Mouse (Mus musculus) limb, embryonic 15.5 days (tissue): ENCODE results near the gene Yif1a. TPM values are rescaled to one million over a fixed set of nuclear protein-coding genes. Genes with fewer than 3 reads are reported as not detected.

ENCODE experiments used
- ATAC-seq: fragments of 200-750 bp; cut with Nextera tagmentation; 2 replicates; pipeline ENCODE4 v1.8.0; 2017; ENCODE audit warnings: low read depth, moderate TSS enrichment; ENCODE audit not compliant: insufficient number of reproducible peaks, low FRiP score, low TSS enrichment
- H3K27ac ChIP-seq: fragments of 300-500 bp; sonication (generic); 2 replicates; pipeline ENCODE4 v1.5.1; 2015; ENCODE audit warnings: moderate library complexity, mild to moderate bottlenecking, inconsistent platforms
- H3K27me3 ChIP-seq: fragments of 300-500 bp; sonication (generic); 2 replicates; pipeline ENCODE4 v1.6.1; 2015; ENCODE audit warnings: inconsistent platforms
- H3K36me3 ChIP-seq: fragments of 300-500 bp; sonication (generic); 2 replicates; pipeline ENCODE4 v1.6.1; 2015; ENCODE audit warnings: inconsistent platforms
- H3K4me1 ChIP-seq: fragments of 300-500 bp; sonication (generic); 2 replicates; pipeline ENCODE4 v1.6.1; 2015; ENCODE audit warnings: inconsistent platforms
- H3K4me2 ChIP-seq: fragments of 300-500 bp; sonication (generic); 2 replicates; pipeline ENCODE4 v1.6.1; 2015; ENCODE audit warnings: mild to moderate bottlenecking, inconsistent platforms
- H3K4me3 ChIP-seq: fragments of 300-500 bp; sonication (generic); 2 replicates; pipeline ENCODE4 v1.5.1; 2015; ENCODE audit warnings: mild to moderate bottlenecking, inconsistent platforms
- H3K9ac ChIP-seq: fragments of 300-500 bp; sonication (generic); 2 replicates; pipeline ENCODE4 v1.6.1; 2015; ENCODE audit warnings: inconsistent platforms
- H3K9me3 ChIP-seq: fragments of 300-500 bp; sonication (generic); 2 replicates; pipeline ENCODE4 v1.6.1; 2016; ENCODE audit warnings: inconsistent platforms
- WGBS: fragments of 180-500 bp; shearing (Covaris S2); methylation state at CpG from one replicate; pipeline ENCODE4 v1.1.7; 2015; 5-methylcytosine and 5-hydroxymethylcytosine counted together
- polyA plus RNA-seq: library from polyadenylated mRNA; unstranded; fragments of >200 nt; fragmentation: Nextera tagmentation; extraction: Ambion mirVana; gene quantifications from 2 replicates; pipeline ENCODE4 v1.2.1, GENCODE M21; 2015

Yif1a gene
- polyA plus RNA-seq, 1 experiment from 2014 or later, result 126 TPM

DNA sequence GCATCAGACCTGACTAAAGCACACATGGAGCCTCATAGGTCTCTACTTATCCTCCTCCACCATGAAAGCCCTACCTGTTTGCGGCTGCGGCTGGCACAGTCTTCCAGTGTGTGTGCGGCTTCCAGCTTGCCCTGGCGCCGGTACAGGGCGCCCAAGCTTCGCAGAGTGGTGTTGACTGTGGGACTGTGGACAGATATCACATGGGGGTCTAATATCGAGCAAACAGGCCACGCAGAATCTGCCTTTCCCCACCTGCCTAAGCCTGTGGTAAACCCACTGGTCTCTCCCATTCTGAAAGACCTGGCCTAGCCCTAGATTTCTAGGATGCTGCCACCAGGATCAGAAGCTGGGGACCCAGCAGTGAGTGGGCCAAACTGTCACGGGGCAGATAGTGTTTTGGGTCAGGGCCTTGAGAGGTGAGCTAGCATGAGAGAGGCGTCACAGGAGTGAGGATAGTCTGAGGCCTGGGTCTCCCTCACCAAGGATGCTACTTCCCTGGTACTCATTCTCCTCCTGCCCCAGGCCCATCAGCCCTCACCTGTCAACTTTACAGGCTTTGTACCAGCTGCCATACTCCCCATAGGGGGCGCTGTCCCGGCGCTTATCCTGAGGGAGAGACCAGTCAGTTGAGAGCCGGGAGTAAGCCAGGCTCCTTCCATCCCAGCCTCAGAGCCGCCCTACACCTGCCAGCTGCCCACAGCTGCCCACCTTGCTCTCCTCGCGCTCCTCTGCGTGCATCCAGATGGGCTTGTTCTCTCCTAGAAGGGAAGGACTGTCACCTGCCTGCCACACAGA lies 21.5 kb downstream of the Yif1a start:
- Histone ChIP-seq H3K4me1 (peaks cover 18% of the 10 kb centered on the region), H3K27ac (no peak overlapping the region), H3K36me3 (peaks cover 54% of the 10 kb centered on the region), H3K4me3 (no peak overlapping the region), H3K4me2 (no peak overlapping the region), H3K27me3 (no peaks in the 10 kb centered on the region), H3K9ac (no peak overlapping the region), H3K9me3 (no peaks in the 10 kb centered on the region)
- no peak for ATAC-seq
- 78% methylated on average over 19 of the region's 19 CpGs for WGBS

DNA sequence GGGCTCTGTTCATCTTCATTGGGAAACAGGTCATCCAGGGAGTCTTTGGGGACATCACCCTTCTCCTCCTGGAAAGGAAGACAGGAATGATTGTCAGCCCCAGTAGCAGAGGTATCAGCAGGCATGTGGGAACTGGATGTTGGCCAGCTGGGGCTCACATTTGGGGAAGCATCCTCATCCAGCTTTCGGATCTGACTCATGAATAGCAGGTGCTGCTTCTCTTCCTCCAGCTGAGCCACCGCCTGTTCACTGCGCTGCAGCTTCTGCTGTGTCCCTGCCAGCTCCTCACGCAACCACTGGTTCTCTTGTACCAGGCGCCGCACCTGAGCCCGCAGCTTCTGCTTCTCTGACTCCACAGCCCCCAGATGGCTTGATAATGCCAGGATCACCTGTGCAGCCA lies 25.4 kb downstream of the Yif1a start:
- H3K4me1 ChIP-seq, result peaks cover 16% of the 10 kb centered on the region
- H3K36me3 ChIP-seq, result peaks cover 47% of the 10 kb centered on the region
- no peak overlapping the region for H3K4me2 ChIP-seq
- WGBS, result 93% methylated on average over 7 of the region's 7 CpGs
- H3K27me3 ChIP-seq, result no peaks in the 10 kb centered on the region
- H3K9me3 ChIP-seq, result no peaks in the 10 kb centered on the region
- no peak overlapping the region for H3K9ac ChIP-seq
- H3K27ac ChIP-seq, result no peak overlapping the region
- ATAC-seq, result no peak
- no peak overlapping the region for H3K4me3 ChIP-seq

GRCm38 (mm10) chr19:5117494-5118383 lies 29.4 kb downstream of the Yif1a start:
- Histone ChIP-seq H3K4me3 (peak overlapping the region; percentile 88), H3K4me1 (peaks cover 20% of the 10 kb centered on the region), H3K27me3 (no peaks in the 10 kb centered on the region), H3K36me3 (peaks cover 11% of the 10 kb centered on the region), H3K27ac (peak overlapping the region; percentile 96), H3K9me3 (no peaks in the 10 kb centered on the region), H3K9ac (peak overlapping the region; percentile 74), H3K4me2 (peak overlapping the region; percentile 89)
- WGBS, result under 1% methylated on average over 78 of the region's 83 CpGs
- ATAC-seq, result peak; percentile 85

DNA sequence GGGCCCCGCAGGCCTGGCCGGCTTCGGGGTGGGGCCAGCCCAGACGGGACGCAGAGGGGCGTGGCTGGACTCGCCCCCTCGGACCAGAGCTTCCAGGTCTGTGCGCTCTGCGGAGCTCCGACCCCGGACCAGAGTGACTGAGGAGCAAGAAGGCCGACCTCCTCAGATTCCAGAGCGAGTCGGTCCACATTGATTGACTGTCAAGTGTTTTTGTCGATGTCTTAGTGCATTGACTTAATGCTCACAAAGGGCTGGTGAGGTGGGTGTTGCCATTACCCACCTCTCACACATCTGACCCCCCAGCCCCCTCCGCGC lies 30.0 kb downstream of the Yif1a start, which contains the start of gene Klc2:
Gene Klc2 (minus strand): TSS at position 177 of the 315 bp plus-strand sequence.
- peaks cover 7% of the 10 kb centered on the region for H3K36me3 ChIP-seq
- under 1% methylated on average over 18 of the region's 18 CpGs for WGBS
- no peaks in the 10 kb centered on the region for H3K9me3 ChIP-seq
- peak within 1 kb of the TSS; percentile 89 for H3K4me2 ChIP-seq
- peak within 1 kb of the TSS; percentile 74 for H3K9ac ChIP-seq
- no peaks in the 10 kb centered on the region for H3K27me3 ChIP-seq
- peak within 1 kb of the TSS; percentile 88 for H3K4me3 ChIP-seq
- H3K4me1 ChIP-seq, result peaks cover 20% of the 10 kb centered on the region
- ATAC-seq, result peak; percentile 84
- H3K27ac ChIP-seq, result peak within 1 kb of the TSS; percentile 96

- no peak for ATAC-seq
- no peaks in the 10 kb centered on the region for H3K36me3 ChIP-seq
- no peak overlapping the region for H3K4me2 ChIP-seq
- H3K4me3 ChIP-seq, result no peak overlapping the region
- 80% methylated on average over 10 of the region's 10 CpGs for WGBS
- peaks cover 8% of the 10 kb centered on the region; the same call in 1 of the 2 replicates for H3K4me1 ChIP-seq
- H3K27me3 ChIP-seq, result no peaks in the 10 kb centered on the region
- no peak overlapping the region for H3K9ac ChIP-seq
- H3K27ac ChIP-seq, result no peak overlapping the region
- no peaks in the 10 kb centered on the region for H3K9me3 ChIP-seq
These were observed 34.2 kb downstream of the Yif1a start for GRCm38 (mm10) chr19:5122492-5122891.

DNA sequence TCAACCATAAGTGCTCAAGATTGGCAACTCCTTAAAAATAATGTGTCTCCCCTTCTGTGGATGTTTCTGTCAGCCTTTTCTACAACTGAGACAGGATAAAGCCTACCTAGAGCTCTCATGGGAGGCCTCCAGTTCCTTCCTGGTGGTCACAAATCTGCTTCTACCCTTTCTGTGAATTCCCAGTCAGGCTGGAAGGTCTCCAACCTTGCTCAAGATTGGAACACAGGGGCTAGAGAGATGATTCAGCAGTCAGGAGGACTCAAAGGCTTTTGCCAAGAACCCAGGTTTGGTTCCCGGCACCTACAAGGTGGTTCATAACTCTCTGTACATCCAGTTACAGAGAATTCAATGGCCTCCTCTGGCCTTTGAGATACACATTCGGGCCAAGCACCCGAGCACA lies 34.9 kb downstream of the Yif1a start:
- no peak for ATAC-seq
- WGBS, result 72% methylated on average over 3 of the region's 3 CpGs
- Histone ChIP-seq H3K36me3 (no peaks in the 10 kb centered on the region), H3K4me1 (peaks cover 8% of the 10 kb centered on the region; the same call in 1 of the 2 replicates), H3K27me3 (no peaks in the 10 kb centered on the region), H3K27ac (no peak overlapping the region), H3K9me3 (no peaks in the 10 kb centered on the region), H3K4me2 (no peak overlapping the region), H3K9ac (no peak overlapping the region), H3K4me3 (no peak overlapping the region)

DNA sequence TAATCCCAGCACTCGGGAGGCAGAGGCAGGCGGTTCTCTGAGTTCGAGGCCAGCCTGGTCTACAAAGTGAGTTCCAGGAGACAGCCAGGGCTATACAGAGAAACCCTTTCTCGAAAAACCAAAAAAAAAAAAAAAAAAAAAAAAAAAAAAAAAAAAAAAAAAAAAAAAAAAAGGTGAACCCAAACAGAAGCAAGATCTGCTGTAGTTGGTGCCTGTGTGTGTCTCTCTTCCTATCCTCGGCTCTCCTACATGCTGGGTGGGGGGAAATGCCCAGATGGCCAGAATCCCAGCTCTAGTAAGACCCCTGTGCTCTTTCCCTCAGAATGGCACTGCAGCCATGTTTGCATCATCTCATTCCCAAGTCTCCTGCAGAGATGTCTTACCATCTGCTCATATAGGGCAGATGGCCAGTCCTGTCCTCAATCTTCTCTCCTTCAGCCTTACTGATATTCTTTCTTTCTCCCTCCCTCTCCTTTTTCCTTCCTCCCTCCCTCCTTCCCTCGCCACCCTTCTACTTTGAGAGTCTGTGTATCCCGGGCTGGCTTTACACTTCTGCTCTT lies 35.8 kb downstream of the Yif1a start:
- ATAC-seq, result no peak
- H3K27me3 ChIP-seq, result no peaks in the 10 kb centered on the region
- WGBS, result 66% methylated on average over 7 of the region's 7 CpGs

DNA sequence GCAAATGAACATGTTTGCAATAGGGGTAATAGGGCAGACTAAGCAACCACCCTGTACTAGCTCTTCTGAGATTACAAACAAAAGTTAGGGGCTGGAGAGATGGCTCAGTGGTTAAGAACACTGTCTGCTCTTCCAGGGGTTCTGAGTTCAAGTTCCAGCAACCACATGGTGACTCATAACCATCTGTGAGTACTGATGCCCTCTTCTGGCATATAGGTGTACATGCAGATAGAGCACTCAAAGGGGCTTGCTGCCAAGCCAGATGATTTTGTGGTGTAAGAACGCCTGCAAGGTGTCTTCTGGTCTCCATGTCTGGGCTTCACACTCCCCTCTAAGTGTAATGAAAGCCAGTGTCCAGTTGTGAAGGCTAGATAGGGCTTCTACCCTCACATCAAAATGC lies 41.4 kb downstream of the Yif1a start:
- Histone ChIP-seq H3K36me3 (peaks cover 20% of the 10 kb centered on the region), H3K9ac (no peak overlapping the region), H3K4me2 (no peak overlapping the region), H3K27me3 (no peaks in the 10 kb centered on the region), H3K4me3 (no peak overlapping the region), H3K9me3 (no peaks in the 10 kb centered on the region), H3K4me1 (no peaks in the 10 kb centered on the region), H3K27ac (no peak overlapping the region)
- 37% methylated on average over 1 of the region's 1 CpGs for WGBS
- no peak for ATAC-seq

More for the DNA sequence above, 35.8 kb downstream of the Yif1a start:
- H3K9me3 ChIP-seq, result no peaks in the 10 kb centered on the region
- 0 out of 2 replicates have a peak, but pooled peaks cover under 1% of the 10 kb centered on the region for H3K4me1 ChIP-seq
- H3K27ac ChIP-seq, result no peak overlapping the region
- H3K4me2 ChIP-seq, result no peak overlapping the region
- H3K9ac ChIP-seq, result no peak overlapping the region
- H3K36me3 ChIP-seq, result no peaks in the 10 kb centered on the region
- H3K4me3 ChIP-seq, result no peak overlapping the region

- Histone ChIP-seq H3K36me3 (peaks cover 31% of the 10 kb centered on the region), H3K4me1 (no peaks in the 10 kb centered on the region), H3K27me3 (no peaks in the 10 kb centered on the region), H3K9me3 (no peaks in the 10 kb centered on the region), H3K27ac (no peak overlapping the region), H3K4me2 (no peak overlapping the region), H3K4me3 (no peak overlapping the region), H3K9ac (no peak overlapping the region)
- 80% methylated on average over 4 of the region's 4 CpGs for WGBS
- no peak for ATAC-seq
These were observed 42.9 kb downstream of the Yif1a start for GRCm38 (mm10) chr19:5131237-5131636.

GRCm38 (mm10) chr19:5139640-5140039 lies 51.3 kb downstream of the Yif1a start:
- Histone ChIP-seq H3K27me3 (no peaks in the 10 kb centered on the region), H3K4me2 (no peak overlapping the region), H3K9me3 (no peaks in the 10 kb centered on the region), H3K4me3 (no peak overlapping the region), H3K9ac (no peak overlapping the region), H3K27ac (no peak overlapping the region), H3K4me1 (no peaks in the 10 kb centered on the region), H3K36me3 (peaks cover 79% of the 10 kb centered on the region)
- no peak for ATAC-seq
- whole genome bisulfite sequencing, result 0% methylated on average over 2 of the region's 2 CpGs
